Mouse (Mus musculus) frontal cortex, adult (tissue): ENCODE measurements at regions not wholly inside any gene's neighbourhood (a gene's known extent, or its start where the extent isn't known, plus 50 kb on each side); places are given as distances from the start of the nearest gene placed in this dataset.

ENCODE experiments used
- ATAC-seq: cut with Nextera tagmentation; 2 replicates; pipeline ENCODE4 v1.9.2; 2017; ENCODE audit warnings: mild to moderate bottlenecking, moderate library complexity, mixed read lengths; ENCODE audit not compliant: low TSS enrichment

DNA sequence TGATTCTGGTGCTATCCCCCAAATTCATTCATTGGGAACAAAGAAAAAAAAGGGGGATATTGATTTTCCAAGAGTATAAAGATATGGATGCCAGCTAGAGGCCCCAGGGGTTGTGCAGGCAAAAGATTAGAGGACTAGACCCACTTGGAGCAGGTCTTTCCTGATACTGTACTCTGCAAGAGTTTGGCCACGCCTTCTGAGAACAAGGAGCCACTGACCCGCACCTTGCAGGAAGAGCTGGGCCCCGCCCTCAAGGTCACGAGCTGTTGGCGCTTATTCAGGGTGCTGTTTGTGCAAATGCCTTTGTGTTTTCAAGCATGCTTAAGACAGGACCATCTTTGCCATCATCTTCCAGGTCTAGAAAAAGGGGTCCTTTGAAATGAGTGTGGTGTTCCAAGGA, 54.5 kb upstream of the Slc7a1 start:
- ATAC-seq = no peak

DNA sequence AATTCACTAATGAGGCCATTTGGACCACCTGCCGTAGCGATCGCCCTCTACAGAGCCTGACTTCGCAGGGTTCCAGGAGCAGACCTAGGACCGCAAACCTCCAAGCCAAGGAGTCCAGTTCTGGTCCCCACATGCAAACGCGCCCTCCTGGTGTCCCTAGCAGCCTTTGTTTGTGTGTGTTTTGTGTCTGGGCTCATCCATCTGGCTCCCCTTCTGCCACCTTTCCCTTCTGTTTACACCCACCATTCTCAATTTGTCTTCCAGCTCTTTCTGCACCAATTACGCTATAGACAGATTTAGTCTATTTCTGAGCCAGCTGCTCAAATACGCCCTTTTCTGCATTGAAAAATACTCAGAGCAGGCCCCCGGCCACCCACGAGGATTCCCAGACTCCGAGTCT, 54.1 kb upstream of the Slc7a1 start:
- ATAC-seq = peak; percentile 69

DNA sequence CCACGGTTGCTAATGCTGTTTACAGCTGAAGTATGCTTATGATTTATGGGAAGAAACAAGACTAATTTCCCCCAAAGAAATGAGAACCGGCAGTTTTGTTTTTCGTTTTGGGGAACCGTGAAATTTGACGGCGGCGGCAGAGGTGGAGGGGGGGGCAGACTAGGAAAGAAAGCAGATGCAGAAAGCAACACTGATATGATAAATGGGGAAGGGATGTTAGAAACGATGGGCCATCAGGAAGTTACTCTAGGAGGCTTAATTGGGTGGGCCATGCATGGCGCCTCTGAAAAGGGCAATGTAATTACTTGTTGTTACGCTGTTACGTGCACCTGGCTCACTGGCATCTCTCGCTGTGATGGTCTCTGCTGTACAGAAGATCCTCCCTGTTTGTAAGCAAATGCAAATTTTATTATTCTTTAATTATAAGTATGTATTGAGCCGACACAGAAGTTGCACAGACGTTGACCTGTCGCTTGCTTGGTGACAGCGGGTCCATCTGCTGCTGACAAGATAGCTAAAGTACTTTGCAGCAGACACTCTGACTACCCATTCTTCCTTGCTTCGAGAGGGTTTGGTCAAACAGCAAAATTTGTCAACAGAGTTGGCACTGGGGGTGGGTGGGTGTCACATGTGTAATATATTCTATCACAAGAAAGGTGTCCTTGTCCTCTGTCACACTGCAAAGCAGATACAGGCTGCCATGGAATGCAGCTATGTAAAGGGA, 53.4 kb upstream of the Slc7a1 start:
- ATAC-seq = no peak

DNA sequence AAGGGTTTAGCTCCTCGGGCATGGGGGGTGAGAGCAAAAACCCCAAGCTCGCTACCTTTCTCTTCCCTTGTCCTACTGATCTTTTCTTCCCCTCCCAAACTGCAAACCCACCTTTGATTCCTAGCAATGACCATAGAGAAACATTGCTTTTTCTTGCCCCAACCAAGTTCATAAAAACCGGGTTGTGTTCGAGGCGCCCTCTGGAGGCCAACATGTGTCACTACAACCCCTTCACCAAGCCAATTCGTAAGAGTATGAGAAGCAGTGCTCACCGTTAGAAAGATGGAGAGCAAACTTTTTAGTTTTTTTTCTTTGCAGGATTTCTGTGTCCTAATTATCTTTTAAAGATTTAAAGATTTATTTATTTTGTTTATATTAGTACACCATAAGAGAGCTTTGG, 52.1 kb upstream of the Slc7a1 start:
- 0 out of 2 replicates have a peak, but pooled peaks have one; percentile 31 for ATAC-seq

DNA sequence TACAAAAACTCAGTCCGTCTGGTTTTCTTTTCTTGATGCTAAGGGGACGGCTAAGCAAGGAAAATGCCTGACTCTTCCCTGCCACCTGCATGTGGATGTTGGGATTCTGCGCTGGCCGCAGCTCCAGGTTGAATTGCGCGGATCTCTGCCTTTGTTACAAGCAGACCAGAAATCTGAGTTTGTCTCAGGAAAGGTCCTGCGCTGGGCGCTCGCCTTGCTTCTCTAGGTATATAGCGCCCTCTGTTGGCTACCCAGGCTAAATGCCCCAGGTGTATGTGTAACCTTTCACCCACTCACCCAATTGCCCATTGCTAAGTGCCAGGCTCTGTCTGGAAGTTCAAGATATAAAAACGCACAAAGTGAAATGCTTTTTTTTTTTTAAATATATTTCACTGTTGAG, 51.2 kb upstream of the Slc7a1 start:
- ATAC-seq = peak; percentile 65; the same call in 1 of the 2 replicates
